Mouse (Mus musculus): ENCODE measurements around the gene Pigk.

DNA sequence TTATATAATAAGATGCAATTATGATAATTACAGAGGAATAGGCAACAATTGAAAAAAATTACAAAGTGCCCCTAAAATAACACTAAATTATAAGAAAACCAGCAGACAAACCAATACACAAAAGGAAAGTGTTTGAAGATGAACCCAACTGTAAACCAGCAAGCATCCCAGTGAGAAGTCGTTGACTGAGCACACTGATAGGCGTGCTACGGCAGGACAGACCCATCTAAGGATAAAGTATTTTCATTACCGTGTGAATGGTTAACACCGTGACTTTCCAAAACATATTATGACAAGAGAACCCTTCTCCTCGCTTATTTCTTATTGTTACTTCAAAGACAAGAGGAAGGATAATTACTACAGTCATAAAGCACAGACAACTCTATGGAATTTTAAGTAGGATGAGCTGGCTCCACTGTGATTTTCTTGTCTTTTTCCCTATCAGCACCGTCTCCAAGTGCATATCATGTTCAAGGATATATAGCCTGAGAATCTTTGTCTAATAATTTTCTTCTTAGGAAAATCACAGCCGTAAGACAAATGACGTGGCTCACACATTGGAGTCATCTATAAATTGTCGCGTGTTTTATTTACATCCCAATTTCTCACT is 233.2 kb downstream of the Pigk start:
- TF ChIP-seq CTCF (IDR thresholded peaks at IDR 0.05; ENCODE audit: borderline replicate concordance, insufficient read depth, low read length) (no peak), POLR2A (IDR thresholded peaks at IDR 0.05; ENCODE audit: low read depth, low read length) (no peak)
